Mouse (Mus musculus) lung, embryonic 16.5 days (tissue): Measurements from ENCODE around the gene Fam111a. TPM values are rescaled to one million over a fixed set of nuclear protein-coding genes. Genes with fewer than 3 reads are reported as not detected.

ENCODE experiments used
- ATAC-seq: fragments of 200-750 bp; cut with Nextera tagmentation; 2 replicates; pipeline ENCODE4 v1.8.0; 2017; ENCODE audit warnings: low read depth, mild to moderate bottlenecking, moderate library complexity
- H3K27ac ChIP-seq: fragments of 300-500 bp; sonication (generic); 2 replicates; pipeline ENCODE4 v1.5.1; 2014; ENCODE audit warnings: mild to moderate bottlenecking, control low read depth, low read length
- H3K27me3 ChIP-seq: fragments of 300-500 bp; sonication (generic); 2 replicates; pipeline ENCODE4 v1.6.1; 2014; ENCODE audit warnings: low read depth, low read length, mixed read lengths; ENCODE audit not compliant: control insufficient read depth, insufficient read depth
- H3K36me3 ChIP-seq: fragments of 300-500 bp; sonication (generic); 2 replicates; pipeline ENCODE4 v1.6.1; 2014; ENCODE audit warnings: low read length; ENCODE audit not compliant: control insufficient read depth, insufficient read depth
- H3K4me1 ChIP-seq: fragments of 300-500 bp; sonication (generic); replicated peaks from 2 replicates; pipeline ENCODE4 v1.6.1; 2014; ENCODE audit warnings: low read length, mixed read lengths; ENCODE audit not compliant: control insufficient read depth, insufficient read depth
- H3K4me2 ChIP-seq: fragments of 300-500 bp; sonication (generic); 2 replicates; pipeline ENCODE4 v1.6.1; 2014; ENCODE audit warnings: low read depth, low read length, control low read depth
- H3K4me3 ChIP-seq: fragments of 300-500 bp; sonication (generic); 2 replicates; pipeline ENCODE4 v1.5.1; 2014; ENCODE audit warnings: mild to moderate bottlenecking, low read length, control low read depth
- H3K9ac ChIP-seq: fragments of 300-500 bp; sonication (generic); 2 replicates; pipeline ENCODE4 v1.6.1; 2014; ENCODE audit warnings: low read length, control low read depth
- H3K9me3 ChIP-seq: fragments of 300-500 bp; sonication (generic); 2 replicates; pipeline ENCODE4 v1.6.1; 2016; ENCODE audit warnings: low read length; ENCODE audit not compliant: control insufficient read depth
- WGBS: fragments of 180-500 bp; shearing (Covaris S2); extraction: QIAGEN DNeasy Blood & Tissue Kit; methylation state at CpG from one replicate; pipeline ENCODE4 v1.1.7; 2014; 5-methylcytosine and 5-hydroxymethylcytosine counted together
- polyA plus RNA-seq: library from polyadenylated mRNA; unstranded; fragments of >200 nt; fragmentation: Nextera tagmentation; extraction: Ambion mirVana; gene quantifications from 2 replicates; pipeline ENCODE4 v1.2.1, GENCODE M21; 2015

Fam111a gene
- polyA plus RNA-seq, 1 experiment from 2014 or later: 33.6 TPM

GRCm38 (mm10) chr19:12596290-12597072 is 50.9 kb downstream of the Fam111a start:
- Histone ChIP-seq H3K4me1 (peaks cover 8% of the 10 kb centered on the region; the same call in 1 of the 2 replicates), H3K4me3 (peak overlapping the region; percentile 58), H3K36me3 (no peaks in the 10 kb centered on the region), H3K9me3 (no peaks in the 10 kb centered on the region), H3K27me3 (no peaks in the 10 kb centered on the region), H3K4me2 (peak overlapping the region; percentile 100), H3K9ac (peak overlapping the region; percentile 75), H3K27ac (peak overlapping the region; percentile 59)
- 12% methylated on average over 23 of the region's 23 CpGs for WGBS
- ATAC-seq: peak; percentile 35

GRCm38 (mm10) chr19:12597073-12597405 is 51.5 kb downstream of the Fam111a start:
- H3K4me1 ChIP-seq: peaks cover 8% of the 10 kb centered on the region; the same call in 1 of the 2 replicates
- WGBS: 47% methylated on average over 3 of the region's 3 CpGs
- no peak overlapping the region for H3K4me3 ChIP-seq
- 0 out of 2 replicates have a peak, but pooled peaks have one; percentile 3 for ATAC-seq
- H3K9me3 ChIP-seq: no peaks in the 10 kb centered on the region
- H3K27me3 ChIP-seq: no peaks in the 10 kb centered on the region
- H3K9ac ChIP-seq: no peak overlapping the region
- peak overlapping the region; percentile 100; the same call in 1 of the 2 replicates for H3K4me2 ChIP-seq
- no peak overlapping the region for H3K27ac ChIP-seq
- no peaks in the 10 kb centered on the region for H3K36me3 ChIP-seq

DNA sequence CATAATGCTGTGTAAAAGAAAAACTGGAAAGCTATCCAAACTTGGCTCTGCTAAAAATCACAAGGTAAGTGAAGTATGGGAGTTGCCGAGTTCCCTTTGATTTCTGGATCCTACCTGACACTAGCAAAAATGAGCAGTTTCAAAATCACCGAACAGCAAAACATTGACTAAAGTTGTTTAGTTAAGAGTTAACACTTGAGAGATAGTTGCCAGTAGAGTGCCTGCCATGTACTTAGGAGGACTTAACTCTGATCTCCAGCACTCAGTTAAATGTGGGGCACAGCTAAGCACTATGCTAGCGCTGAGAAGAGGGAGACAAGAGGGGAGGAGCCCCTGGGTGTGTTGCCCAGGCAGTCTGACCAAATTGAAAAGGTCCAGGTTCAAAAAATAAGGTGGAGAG is 53.1 kb downstream of the Fam111a start:
- Histone ChIP-seq H3K4me2 (no peak overlapping the region), H3K9me3 (no peaks in the 10 kb centered on the region), H3K27ac (no peak overlapping the region), H3K4me1 (peaks cover 8% of the 10 kb centered on the region; the same call in 1 of the 2 replicates), H3K27me3 (no peaks in the 10 kb centered on the region), H3K4me3 (no peak overlapping the region), H3K36me3 (no peaks in the 10 kb centered on the region), H3K9ac (no peak overlapping the region)
- no peak for ATAC-seq
- 50% methylated on average over 3 of the region's 3 CpGs for WGBS

DNA sequence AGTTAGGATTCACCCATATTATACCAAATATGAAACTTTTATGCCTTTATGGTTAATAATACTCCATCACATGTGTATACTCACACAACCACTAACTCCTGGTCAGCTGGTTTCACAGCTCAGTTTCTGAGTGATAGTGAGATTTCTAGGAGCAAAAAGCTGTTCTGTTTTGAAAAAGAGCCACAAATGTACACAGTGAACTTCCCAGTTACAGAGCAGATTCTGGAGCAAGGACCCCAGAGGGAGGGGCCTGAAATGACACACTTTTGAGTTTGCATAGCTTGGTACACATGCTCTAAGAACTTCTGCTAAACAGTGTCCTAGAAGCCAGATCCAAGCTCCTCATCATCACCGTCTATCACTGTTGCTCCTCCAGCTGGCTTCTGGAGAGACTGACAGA is 54.1 kb downstream of the Fam111a start, which contains the start of gene Gm4952:
Gene Gm4952, plus strand, starts transcription at position 301 of the 400 bp plus-strand sequence.
- ATAC-seq: no peak
- WGBS: 48% methylated on average over 1 of the region's 1 CpGs
- Histone ChIP-seq H3K4me2 (no peak within 1 kb of the TSS), H3K9me3 (no peaks in the 10 kb centered on the region), H3K36me3 (no peaks in the 10 kb centered on the region), H3K27me3 (no peaks in the 10 kb centered on the region), H3K4me1 (peaks cover 8% of the 10 kb centered on the region; the same call in 1 of the 2 replicates), H3K27ac (no peak within 1 kb of the TSS), H3K4me3 (no peak within 1 kb of the TSS), H3K9ac (no peak within 1 kb of the TSS)

DNA sequence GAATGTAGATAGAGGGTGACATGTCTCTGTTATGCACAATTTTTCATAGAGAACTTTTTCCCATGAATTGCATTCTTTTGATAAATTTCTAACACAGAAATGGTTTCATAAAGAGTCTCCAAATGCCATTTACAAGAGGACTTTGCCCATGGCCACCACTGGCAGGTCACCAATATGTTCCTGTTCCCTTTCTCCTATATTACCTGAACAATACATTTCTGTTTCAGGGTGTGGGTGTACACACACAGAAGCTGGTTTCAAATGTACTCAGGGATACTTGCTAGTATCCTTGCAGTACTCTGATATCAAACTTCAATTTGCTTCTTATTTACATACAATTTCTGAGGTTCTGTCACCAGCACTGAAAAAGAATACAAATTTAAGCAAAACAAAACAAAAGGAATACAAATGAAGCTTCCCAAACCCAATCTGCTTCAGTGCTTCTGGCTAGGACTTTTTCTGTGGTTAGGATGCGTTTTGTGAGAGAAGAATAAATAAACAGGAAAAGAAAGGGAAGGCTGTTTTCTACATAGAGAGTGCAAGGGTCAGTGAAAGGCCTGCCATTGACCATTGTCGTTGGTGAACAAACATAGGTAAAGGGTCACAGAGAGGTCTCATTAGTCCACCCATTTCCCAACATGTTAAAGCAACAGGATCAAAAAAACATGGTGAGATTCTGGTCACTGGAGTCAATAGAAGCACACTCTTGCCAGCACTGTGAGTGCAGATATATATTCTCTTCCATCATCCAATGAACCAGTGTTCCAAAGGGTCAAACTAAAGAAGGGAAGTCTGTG is 55.3 kb downstream of the Fam111a start:
- no peak overlapping the region for H3K9ac ChIP-seq
- H3K27ac ChIP-seq: no peak overlapping the region
- no peaks in the 10 kb centered on the region for H3K27me3 ChIP-seq
- 8% methylated on average over 2 of the region's 2 CpGs for WGBS
- H3K4me2 ChIP-seq: no peak overlapping the region
- H3K9me3 ChIP-seq: no peaks in the 10 kb centered on the region
- no peak overlapping the region for H3K4me3 ChIP-seq
- peaks cover 6% of the 10 kb centered on the region; the same call in 1 of the 2 replicates for H3K4me1 ChIP-seq
- no peaks in the 10 kb centered on the region for H3K36me3 ChIP-seq
- no peak for ATAC-seq

DNA sequence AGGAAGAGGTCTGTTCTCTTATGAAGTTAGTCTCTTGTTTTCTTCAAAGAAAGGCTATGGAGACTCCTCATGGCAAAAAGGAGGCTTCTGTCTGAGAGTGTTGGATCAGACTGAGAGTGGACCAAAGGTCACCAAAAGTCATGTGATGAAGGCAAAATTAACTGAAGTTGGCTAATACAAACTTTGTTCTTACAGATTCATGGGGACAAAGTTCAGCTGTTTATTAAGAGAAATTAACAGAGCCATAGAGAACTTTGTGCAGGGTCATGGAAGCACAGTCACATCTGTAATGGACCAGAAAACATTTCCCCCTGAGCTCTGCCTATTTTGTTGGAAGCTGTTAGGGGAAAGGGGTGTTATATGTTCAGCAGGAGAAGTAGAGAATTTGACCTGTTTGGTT is 62.8 kb downstream of the Fam111a start:
- no peaks in the 10 kb centered on the region for H3K36me3 ChIP-seq
- no peaks in the 10 kb centered on the region for H3K9me3 ChIP-seq
- H3K9ac ChIP-seq: no peak overlapping the region
- H3K4me3 ChIP-seq: no peak overlapping the region
- no peaks in the 10 kb centered on the region for H3K27me3 ChIP-seq
- H3K4me1 ChIP-seq: no peaks in the 10 kb centered on the region
- H3K27ac ChIP-seq: no peak overlapping the region
- ATAC-seq: no peak
- H3K4me2 ChIP-seq: no peak overlapping the region

DNA sequence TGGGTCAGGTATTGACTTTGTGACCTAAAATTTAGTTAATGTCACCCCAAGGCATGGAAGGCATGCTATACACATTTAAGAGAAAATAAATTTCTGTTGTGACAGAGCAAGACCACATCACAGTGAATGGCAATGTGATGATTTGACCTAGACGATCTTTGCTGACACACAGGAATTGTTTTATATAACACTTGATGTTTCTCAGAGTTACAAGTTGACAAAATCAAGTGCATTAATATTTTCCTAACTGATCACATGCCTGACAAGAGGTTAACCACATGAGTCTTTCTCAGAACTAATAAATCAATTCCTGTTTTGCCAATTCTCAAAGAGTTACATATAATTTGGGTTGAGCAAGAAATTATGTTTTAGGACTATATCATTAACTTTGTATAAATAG is 68.1 kb downstream of the Fam111a start:
- Histone ChIP-seq H3K36me3 (no peaks in the 10 kb centered on the region), H3K4me1 (no peaks in the 10 kb centered on the region), H3K9ac (no peak overlapping the region), H3K4me2 (no peak overlapping the region), H3K27ac (no peak overlapping the region), H3K27me3 (no peaks in the 10 kb centered on the region), H3K9me3 (no peaks in the 10 kb centered on the region), H3K4me3 (no peak overlapping the region)
- no peak for ATAC-seq
- 69% methylated on average over 1 of the region's 1 CpGs for WGBS

GRCm38 (mm10) chr19:12633176-12633575 is 87.6 kb downstream of the Fam111a start, which contains the start of gene Glyat:
Gene Glyat (plus strand): TSS chr19:12633308.
- Histone ChIP-seq H3K36me3 (no peaks in the 10 kb centered on the region), H3K9ac (no peak within 1 kb of the TSS), H3K27me3 (no peaks in the 10 kb centered on the region), H3K4me2 (no peak within 1 kb of the TSS), H3K9me3 (no peaks in the 10 kb centered on the region), H3K27ac (no peak within 1 kb of the TSS), H3K4me3 (no peak within 1 kb of the TSS), H3K4me1 (no peaks in the 10 kb centered on the region)
- WGBS: 70% methylated on average over 4 of the region's 4 CpGs
- no peak for ATAC-seq

DNA sequence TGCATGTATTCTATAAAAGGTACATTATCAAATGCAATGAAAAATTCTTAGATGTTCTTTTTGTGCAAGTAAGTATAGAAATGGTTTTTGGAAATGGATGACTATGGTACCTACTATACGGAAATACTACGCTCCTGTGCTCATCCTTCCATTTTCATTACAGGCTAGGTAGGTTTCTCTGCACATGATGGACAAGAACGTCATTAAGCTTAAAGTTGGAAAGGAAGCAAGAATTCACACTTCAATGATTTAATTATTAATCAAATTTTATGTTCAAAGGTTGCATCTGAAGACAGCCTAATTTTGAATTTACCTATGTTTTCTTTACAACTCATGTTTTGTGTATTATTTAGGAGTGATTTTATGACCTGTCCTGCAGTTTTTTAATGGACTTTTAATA is 88.7 kb downstream of the Fam111a start:
- no peak for ATAC-seq
- no peak overlapping the region for H3K9ac ChIP-seq
- H3K9me3 ChIP-seq: no peaks in the 10 kb centered on the region
- H3K27ac ChIP-seq: no peak overlapping the region
- 83% methylated on average over 3 of the region's 3 CpGs for WGBS
- no peaks in the 10 kb centered on the region for H3K36me3 ChIP-seq
- H3K4me1 ChIP-seq: no peaks in the 10 kb centered on the region
- no peak overlapping the region for H3K4me3 ChIP-seq
- no peaks in the 10 kb centered on the region for H3K27me3 ChIP-seq
- no peak overlapping the region for H3K4me2 ChIP-seq
